ENCODE assay signal across 8 mouse cellular contexts in genomic region chr6:147042291-147043290, GRCm38 (mm10). TPM values are rescaled to one million over a fixed set of nuclear protein-coding genes. Genes with fewer than 3 reads are reported as not detected.
DNase-seq lines count a peak whose midpoint lies in the region; ATAC-seq and TF ChIP-seq lines count a peak whose summit lies in the region.

Gene Mrps35 (plus strand): TSS chr6:147042764.

- peak within 1 kb of the TSS; percentile 91 for H3K4me2 ChIP-seq in CH12.LX (ENCODE audit: insufficient read depth, low read depth, poor library complexity, severe bottlenecking)
- peak within 1 kb of the TSS; percentile 77 for H3K4me2 ChIP-seq in forebrain, embryonic 11.5 days (ENCODE audit: low read depth, low read length, severe bottlenecking)
- peak within 1 kb of the TSS; percentile 86 for H3K4me2 ChIP-seq in heart, embryonic 16.5 days (ENCODE audit: low read depth, low read length)
- H3K4me2 ChIP-seq in liver, embryonic 13.5 days, result peak within 1 kb of the TSS; percentile 83
- H3K4me2 ChIP-seq in stomach, embryonic 14.5 days (replicated peaks; ENCODE audit: low read depth, low read length), result peak within 1 kb of the TSS; percentile 67

- TF ChIP-seq EP300 in CH12.LX (IDR thresholded peaks at IDR 0.05; ENCODE audit: low read length), result no peak

- TF ChIP-seq CTCF in CH12.LX (conservative IDR thresholded peaks at IDR 0.05 in 1 of 2, IDR thresholded peaks at IDR 0.05 in 1 of 2; ENCODE audit: low read depth in 2 of 2, low read length in 2 of 2), result no peak

- peak; percentile 99 for ATAC-seq in forebrain, embryonic 11.5 days (replicated peaks; ENCODE audit: low FRiP score)
- ATAC-seq in heart, embryonic 16.5 days (replicated peaks; ENCODE audit: extremely low read depth, insufficient read depth, low FRiP score), result peak; percentile 98
- peak; percentile 98 for ATAC-seq in liver, embryonic 13.5 days (ENCODE audit: low read depth)
- peak; percentile 99 for ATAC-seq in stomach, embryonic 14.5 days (ENCODE audit: insufficient number of reproducible peaks, insufficient read depth, low FRiP score, low read depth)

- H3K36me3 ChIP-seq in CH12.LX (replicated peaks in 1 of 2; ENCODE audit: control insufficient read depth in 1 of 2, insufficient read depth in 1 of 2, low read length in 1 of 2), result peaks cover 18 to 26% of the 10 kb centered on the region in 2 experiments
- no peaks in the 10 kb centered on the region; the same call in 1 of the 2 replicates for H3K36me3 ChIP-seq in forebrain, embryonic 11.5 days (ENCODE audit: control insufficient read depth, insufficient read depth, low read length)
- H3K36me3 ChIP-seq in heart, embryonic 16.5 days (ENCODE audit: control insufficient read depth, insufficient read depth), result peaks cover 13% of the 10 kb centered on the region; the same call in 1 of the 2 replicates
- H3K36me3 ChIP-seq in liver, embryonic 13.5 days, result peaks cover 16% of the 10 kb centered on the region
- H3K36me3 ChIP-seq in stomach, embryonic 14.5 days (ENCODE audit: control insufficient read depth, insufficient read depth, low read length), result peaks cover 5% of the 10 kb centered on the region; the same call in 1 of the 2 replicates

- H3K9me3 ChIP-seq in CH12.LX (replicated peaks; ENCODE audit: low read length), result peaks cover 2% of the 10 kb centered on the region
- no peaks in the 10 kb centered on the region for H3K9me3 ChIP-seq in forebrain, embryonic 11.5 days (ENCODE audit: control insufficient read depth, low read length)
- peaks cover 2% of the 10 kb centered on the region; the same call in 1 of the 2 replicates for H3K9me3 ChIP-seq in heart, embryonic 16.5 days (replicated peaks; ENCODE audit: control insufficient read depth, low read length)
- H3K9me3 ChIP-seq in liver, embryonic 13.5 days (replicated peaks), result no peaks in the 10 kb centered on the region
- no peaks in the 10 kb centered on the region for H3K9me3 ChIP-seq in stomach, embryonic 14.5 days (ENCODE audit: control insufficient read depth, low read depth, low read length)

- peak within 1 kb of the TSS; percentile 1; the same call in 1 of the 2 replicates for H3K27ac ChIP-seq in CH12.LX (ENCODE audit: insufficient read depth, low read depth)
- H3K27ac ChIP-seq in forebrain, embryonic 11.5 days (ENCODE audit: low read depth, low read length), result peak within 1 kb of the TSS; percentile 64; the same call in 1 of the 2 replicates
- H3K27ac ChIP-seq in heart, embryonic 16.5 days (ENCODE audit: low read length), result peak within 1 kb of the TSS; percentile 92
- H3K27ac ChIP-seq in liver, embryonic 13.5 days, result peak within 1 kb of the TSS; percentile 63
- peak within 1 kb of the TSS; percentile 57 for H3K27ac ChIP-seq in stomach, embryonic 14.5 days (ENCODE audit: low read length)

- DNase-seq in CH12.LX (ENCODE audit: extremely low read depth), result peak; percentile 91
- peak; percentile 83 for DNase-seq in c-Kit-positive CD71-negative TER-119-negative erythroid progenitor cells, embryonic 14.5 days (ENCODE audit: low read depth)
- DNase-seq in forebrain, embryonic 11.5 days (ENCODE audit: low spot score), result peak; percentile 95
- DNase-seq in kidney, postnatal 25 days, result peak; percentile 95
- DNase-seq in liver, embryonic 13.5 days, result peak; percentile 82
- peak; percentile 69 to 82 for DNase-seq in natural killer cell, adult 2 months (ENCODE audit: low spot score in 2 of 2)

- in situ Hi-C loops in CH12.LX (cut with MboI; ENCODE audit: low pct_ligation_motif_present, low pct_unique_long_range_greater_than_20kb, low sequenced_read_pairs), result no loop called here

- peak; percentile 93 for TF ChIP-seq POLR2A in CH12.LX (IDR thresholded peaks at IDR 0.05; ENCODE audit: low read depth, low read length)

- peaks cover 9 to 20% of the 10 kb centered on the region in 2 experiments for H3K4me1 ChIP-seq in CH12.LX (ENCODE audit: control insufficient read depth in 1 of 2, insufficient read depth in 2 of 2)
- 0 out of 2 replicates have a peak, but pooled peaks cover 3% of the 10 kb centered on the region for H3K4me1 ChIP-seq in forebrain, embryonic 11.5 days (replicated peaks; ENCODE audit: control insufficient read depth, insufficient read depth, low read length)
- H3K4me1 ChIP-seq in heart, embryonic 16.5 days (ENCODE audit: control insufficient read depth, insufficient read depth, low read length), result peaks cover 15% of the 10 kb centered on the region
- peaks cover 24% of the 10 kb centered on the region for H3K4me1 ChIP-seq in liver, embryonic 13.5 days (replicated peaks)
- no peaks in the 10 kb centered on the region; the same call in 1 of the 2 replicates for H3K4me1 ChIP-seq in stomach, embryonic 14.5 days (ENCODE audit: control insufficient read depth, insufficient read depth, low read length)

- WGBS in forebrain, embryonic 11.5 days, result 5% methylated on average over 59 of the region's 66 CpGs
- 3% methylated on average over 66 of the region's 66 CpGs for WGBS in heart, embryonic 16.5 days
- WGBS in liver, embryonic 13.5 days (ENCODE audit: insufficient replicate concordance), result 2% methylated on average over 66 of the region's 66 CpGs
- WGBS in stomach, embryonic 14.5 days, result 3% methylated on average over 65 of the region's 66 CpGs

- H3K79me2 ChIP-seq in CH12.LX (replicated peaks; ENCODE audit: control insufficient read depth, extremely low read depth, insufficient read depth, poor library complexity, severe bottlenecking), result peaks cover 28% of the 10 kb centered on the region

- no peaks in the 10 kb centered on the region for H3K27me3 ChIP-seq in CH12.LX (replicated peaks)
- no peaks in the 10 kb centered on the region for H3K27me3 ChIP-seq in forebrain, embryonic 11.5 days (ENCODE audit: control insufficient read depth, insufficient read depth, low read length)
- H3K27me3 ChIP-seq in heart, embryonic 16.5 days (ENCODE audit: control insufficient read depth, insufficient read depth, low read length), result no peaks in the 10 kb centered on the region
- H3K27me3 ChIP-seq in liver, embryonic 13.5 days, result peaks cover 7% of the 10 kb centered on the region; the same call in 1 of the 2 replicates
- H3K27me3 ChIP-seq in stomach, embryonic 14.5 days (ENCODE audit: control insufficient read depth, insufficient read depth, low read length), result no peaks in the 10 kb centered on the region

- TF ChIP-seq RAD21 in CH12.LX (IDR thresholded peaks at IDR 0.05; ENCODE audit: low read depth, low read length), result no peak

- peak within 1 kb of the TSS; percentile 86 to 97 (median 97) for H3K4me3 ChIP-seq in CH12.LX (replicated peaks in 1 of 3; ENCODE audit: low read depth in 2 of 3, low read length in 2 of 3, poor library complexity in 1 of 3)
- peak within 1 kb of the TSS; percentile 89 for H3K4me3 ChIP-seq in forebrain, embryonic 11.5 days (ENCODE audit: low read depth, low read length)
- peak within 1 kb of the TSS; percentile 90 for H3K4me3 ChIP-seq in heart, embryonic 16.5 days (ENCODE audit: low read length)
- peak within 1 kb of the TSS; percentile 81 for H3K4me3 ChIP-seq in liver, embryonic 13.5 days (replicated peaks)
- peak within 1 kb of the TSS; percentile 78 for H3K4me3 ChIP-seq in stomach, embryonic 14.5 days (ENCODE audit: low read depth, low read length)

- dilution Hi-C loops in CH12.LX (cut with MboI; ENCODE audit: extremely low pct_ligation_motif_present, extremely low pct_unique_long_range_greater_than_20kb, low sequenced_read_pairs), result no loop called here

- peak within 1 kb of the TSS; percentile 80 for H3K9ac ChIP-seq in CH12.LX (ENCODE audit: insufficient read depth, low read depth)
- H3K9ac ChIP-seq in forebrain, embryonic 11.5 days (ENCODE audit: low read length), result peak within 1 kb of the TSS; percentile 97
- H3K9ac ChIP-seq in heart, embryonic 16.5 days (ENCODE audit: low read length), result peak within 1 kb of the TSS; percentile 97
- H3K9ac ChIP-seq in liver, embryonic 13.5 days, result peak within 1 kb of the TSS; percentile 85
- H3K9ac ChIP-seq in stomach, embryonic 14.5 days (replicated peaks; ENCODE audit: low read depth, low read length), result peak within 1 kb of the TSS; percentile 70

TF ChIP-seq in CH12.LX, 34 proteins besides CTCF, POLR2A, EP300 and RAD21 (continues in another document):
- TF ChIP-seq CHD2 (IDR thresholded peaks at IDR 0.05; ENCODE audit: low read length), result no peak
- TF ChIP-seq MAX (IDR thresholded peaks at IDR 0.05; ENCODE audit: low read length), result peak; percentile 71; the same call in 1 of the 2 replicates
- TF ChIP-seq JUN (IDR thresholded peaks at IDR 0.05; ENCODE audit: insufficient read depth, low read depth, low read length), result no peak
- peak; percentile 41; the same call in 1 of the 2 replicates for TF ChIP-seq MXI1 (IDR thresholded peaks at IDR 0.05; ENCODE audit: low read depth, low read length)
- TF ChIP-seq MYC (IDR thresholded peaks at IDR 0.05; ENCODE audit: low read depth, low read length), result peak; percentile 83
- peak; percentile 87 for TF ChIP-seq TBP (conservative IDR thresholded peaks at IDR 0.05; ENCODE audit: low read depth, low read length)
- TF ChIP-seq E2F4 (IDR thresholded peaks at IDR 0.05; ENCODE audit: insufficient replicate concordance, low read depth, low read length), result no peak
- peak; percentile 73; the same call in 1 of the 2 replicates for TF ChIP-seq ZMIZ1 (IDR thresholded peaks at IDR 0.05; ENCODE audit: low read depth, low read length)
- TF ChIP-seq SMC3 (IDR thresholded peaks at IDR 0.05; ENCODE audit: low read depth, low read length), result no peak; the same call in 1 of the 2 replicates
- no peak for TF ChIP-seq USF2 (conservative IDR thresholded peaks at IDR 0.05; ENCODE audit: low read depth, low read length)
- TF ChIP-seq ETS1 (conservative IDR thresholded peaks at IDR 0.05; ENCODE audit: low read depth, low read length), result no peak
- no peak for TF ChIP-seq PAX5 (IDR thresholded peaks at IDR 0.05; ENCODE audit: low read length)
- peak; percentile 64 for TF ChIP-seq NRF1 (IDR thresholded peaks at IDR 0.05; ENCODE audit: low read depth, low read length)
- TF ChIP-seq POLR2AphosphoS2 (IDR thresholded peaks at IDR 0.05; ENCODE audit: low read depth, low read length), result peak; percentile 66; the same call in 1 of the 2 replicates
- TF ChIP-seq CHD1 (IDR thresholded peaks at IDR 0.05; ENCODE audit: low read depth, low read length), result peak; percentile 80; the same call in 1 of the 2 replicates
- no peak; the same call in 1 of the 2 replicates for TF ChIP-seq JUND (conservative IDR thresholded peaks at IDR 0.05; ENCODE audit: low read depth, low read length)
- TF ChIP-seq HCFC1 (IDR thresholded peaks at IDR 0.05; ENCODE audit: low read depth, low read length), result peak; percentile 86
- no peak for TF ChIP-seq BHLHE40 (IDR thresholded peaks at IDR 0.05; ENCODE audit: low read depth, low read length)

RNA-seq across cellular contexts. Expression of gene Mrps35, which starts in this region (rescaled TPM):
- total RNA-seq in CH12.LX (2012; rRNA removed) (84.2 and 86.1 TPM in 2 replicates), CH12.LX (2014; rRNA removed) (36.6 and 58.4 TPM in 2 replicates)
- polyA plus RNA-seq in CH12.LX (2012; ENCODE audit: insufficient read length, low read depth), result 141 and 194 TPM in 2 replicates
- polyA plus RNA-seq in forebrain, embryonic 11.5 days (2014; fragmentation: Nextera tagmentation; extraction: Ambion mirVana), result 104 and 108 TPM in 2 replicates
- polyA plus RNA-seq in heart, embryonic 16.5 days (2015; fragmentation: Nextera tagmentation; extraction: Ambion mirVana), result 154 and 155 TPM in 2 replicates
- polyA plus RNA-seq in liver, embryonic 13.5 days (2015; fragmentation: Nextera tagmentation; extraction: Ambion mirVana), result 69.5 and 75.8 TPM in 2 replicates
- polyA plus RNA-seq in stomach, embryonic 14.5 days (2014; fragmentation: Nextera tagmentation; extraction: Ambion mirVana), result 123 and 125 TPM in 2 replicates

Comparison
In these comparisons a context has a peak if more than half of its experiments do, and no peak if none do; other contexts are left out.
1. Peak in every context shown above with its lines: DNase-seq, ATAC-seq, H3K4me3 ChIP-seq and H3K27ac ChIP-seq.
2. H3K27ac ChIP-seq: peak in every context shown above with its lines; median percentile 92 in heart, embryonic 16.5 days; 64 in forebrain, embryonic 11.5 days; 63 in liver, embryonic 13.5 days; 57 in stomach, embryonic 14.5 days; 1 in CH12.LX.